Mouse (Mus musculus) adrenal gland, postnatal 0 days (tissue): ENCODE results near the gene Nelfcd. TPM values are rescaled to one million over a fixed set of nuclear protein-coding genes. Genes with fewer than 3 reads are reported as not detected.

Experiments
- polyA plus RNA-seq: library from polyadenylated mRNA; unstranded; fragments of >200 nt; fragmentation: Nextera tagmentation; extraction: Ambion mirVana; gene quantifications from 2 replicates; pipeline ENCODE4 v1.2.1, GENCODE M21; 2015

Gene Nelfcd
- 58.2 and 69.2 TPM in 2 replicates for polyA plus RNA-seq

GRCm38 (mm10) chr2:174415731-174416310 is at the start of gene Nelfcd:
Nelfcd (plus strand) TSS chr2:174415804.

GRCm38 (mm10) chr2:174438737-174439449 is 23.3 kb downstream of the Nelfcd start, which contains the start of gene Ctsz:
Ctsz (minus strand) TSS chr2:174439039.

GRCm38 (mm10) chr2:174450353-174450752 is 34.7 kb downstream of the Nelfcd start, which contains the start of gene Tubb1:
Tubb1 (plus strand) TSS chr2:174450695.

GRCm38 (mm10) chr2:174463789-174464523 is 48.4 kb downstream of the Nelfcd start, which contains the start of gene Atp5e:
Atp5e (minus strand) TSS chr2:174464105.

GRCm38 (mm10) chr2:174472818-174473549 is 57.4 kb downstream of the Nelfcd start, which contains the start of gene Prelid3b:
Prelid3b (minus strand) TSS chr2:174473081.

Other genes starting within 250 kb of the Nelfcd start
- 2,357 and 2,614 TPM in 2 replicates for gene Gnas, start 131.5 kb upstream of the Nelfcd start, polyA plus RNA-seq
- gene Gm20721, start 69.1 kb upstream of the Nelfcd start, polyA plus RNA-seq, result 55.7 and 88.2 TPM in 2 replicates
- gene Ctsz, start 23.2 kb downstream of the Nelfcd start, polyA plus RNA-seq, result 147 and 180 TPM in 2 replicates
- 1.0 and 1.8 TPM in 2 replicates for gene Tubb1, start 34.9 kb downstream of the Nelfcd start, polyA plus RNA-seq
- gene Atp5e, start 48.3 kb downstream of the Nelfcd start, polyA plus RNA-seq, result 936 and 1,474 TPM in 2 replicates
- 119 and 166 TPM in 2 replicates for gene Prelid3b, start 57.3 kb downstream of the Nelfcd start, polyA plus RNA-seq
- 0.03 and 0.05 TPM in 2 replicates for gene Zfp831, start 227.7 kb downstream of the Nelfcd start, polyA plus RNA-seq